Mouse (Mus musculus): Measurements from ENCODE around the gene Rbp7. TPM values are rescaled to one million over a fixed set of nuclear protein-coding genes. Genes with fewer than 3 reads are reported as not detected.

The Rbp7 gene
- polyA plus RNA-seq, 1 experiment, result not detected

DNA sequence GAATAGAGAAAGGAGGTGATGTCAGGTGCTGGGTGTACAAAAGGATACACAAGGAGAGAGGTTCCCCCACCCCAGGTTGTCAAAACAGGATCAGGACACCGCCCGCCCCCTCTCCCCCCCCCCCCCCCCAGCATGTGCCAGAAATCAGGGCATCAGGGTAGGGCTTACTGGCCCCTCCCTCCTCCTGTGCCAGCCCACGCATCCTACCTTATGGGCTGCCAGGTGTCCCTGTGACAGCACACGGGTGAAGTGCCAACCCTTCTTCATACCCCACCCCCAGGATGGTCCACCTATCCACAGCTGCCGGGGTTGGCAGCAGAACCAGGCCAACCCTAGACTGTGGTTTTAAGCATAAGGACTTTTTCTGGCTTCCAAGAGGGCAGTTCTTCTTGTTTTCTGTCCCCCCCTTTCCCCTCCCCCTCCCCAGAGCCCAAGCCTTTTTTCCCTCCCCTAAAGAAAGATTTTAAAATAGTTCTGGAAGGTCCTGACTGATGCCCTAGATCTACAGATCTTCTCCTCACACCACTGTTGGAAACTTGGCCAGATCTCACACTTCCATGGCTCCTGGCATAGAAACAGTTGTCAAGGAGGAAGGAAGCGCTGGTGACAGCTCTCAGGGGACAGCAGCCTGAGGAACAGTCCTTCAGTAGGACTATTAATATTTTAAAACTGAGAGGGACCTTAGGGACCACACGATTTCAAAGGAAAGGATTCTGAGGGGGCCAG, 7.0 kb upstream of the Rbp7 start:
- no peak for TF ChIP-seq GATA1 (IDR thresholded peaks at IDR 0.05; ENCODE audit: low read length)

DNA sequence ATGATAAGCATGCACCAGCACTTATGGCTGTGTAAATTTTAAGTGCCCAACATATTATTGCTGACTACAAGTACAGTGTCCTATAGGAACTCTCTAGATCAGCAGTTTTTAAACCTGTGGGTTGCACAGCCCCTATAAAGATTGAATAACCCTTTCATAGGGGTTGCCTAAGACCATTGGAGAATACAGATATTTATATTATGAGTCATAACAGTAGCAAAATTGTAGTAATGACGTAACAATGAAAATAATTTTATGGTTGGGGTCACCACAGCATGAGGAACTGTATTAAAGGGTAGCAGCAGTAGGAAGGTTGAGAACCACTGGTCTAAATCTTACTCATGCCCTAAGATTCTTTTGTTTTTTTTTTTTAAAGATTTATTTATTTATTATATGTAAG, 4.6 kb upstream of the Rbp7 start:
- no peak for TF ChIP-seq GATA1 (IDR thresholded peaks at IDR 0.05; ENCODE audit: low read length)

DNA sequence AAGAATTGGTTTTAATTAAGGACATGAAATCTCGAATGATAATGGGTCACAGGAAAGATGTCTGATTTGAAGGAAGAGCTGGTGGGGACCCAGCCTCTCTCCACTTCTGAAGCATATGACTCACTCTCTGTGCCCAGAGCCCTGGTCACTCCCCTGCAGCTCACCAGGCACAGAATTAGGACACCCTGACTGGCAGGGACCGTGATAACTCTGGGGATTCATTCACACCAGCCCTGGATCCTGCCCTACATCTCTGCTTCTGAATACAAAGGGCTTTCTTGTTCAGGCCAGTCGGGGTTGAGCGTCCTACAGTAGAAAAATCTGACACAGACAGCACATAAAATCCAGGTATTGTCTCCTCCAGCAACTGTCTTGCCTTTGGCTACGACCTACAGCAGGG, 3.7 kb upstream of the Rbp7 start:
- TF ChIP-seq GATA1 (IDR thresholded peaks at IDR 0.05; ENCODE audit: low read length), result no peak

DNA sequence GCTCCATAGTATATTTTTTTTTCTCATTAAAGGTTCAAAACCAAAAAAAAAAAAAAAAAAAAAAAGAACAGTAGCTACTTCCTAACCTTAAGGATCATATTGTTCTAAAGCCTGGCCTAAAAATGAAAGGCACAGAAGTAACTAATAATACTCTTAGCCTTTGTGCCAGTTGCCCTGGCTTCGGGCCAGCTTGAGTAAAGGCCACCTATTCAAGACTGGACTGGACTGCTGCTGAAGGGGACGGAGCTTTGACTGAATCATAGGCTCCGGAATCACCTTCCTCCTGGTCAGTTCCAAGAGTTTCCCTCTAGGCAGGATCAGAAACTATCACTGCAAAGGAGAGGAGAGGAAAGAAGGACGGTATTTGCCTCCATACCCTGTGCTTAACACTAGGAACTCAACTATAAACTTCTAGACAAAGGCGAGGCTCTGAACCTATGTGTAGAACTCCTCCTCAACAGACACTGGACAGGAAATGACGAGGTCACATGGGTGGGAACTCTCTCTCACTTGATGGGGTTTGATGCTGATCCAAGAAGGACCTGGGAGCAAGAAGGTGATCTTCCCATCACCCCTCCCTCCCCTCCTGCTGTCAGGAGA, 3.2 kb upstream of the Rbp7 start:
- no peak for TF ChIP-seq GATA1 (IDR thresholded peaks at IDR 0.05; ENCODE audit: low read length)

DNA sequence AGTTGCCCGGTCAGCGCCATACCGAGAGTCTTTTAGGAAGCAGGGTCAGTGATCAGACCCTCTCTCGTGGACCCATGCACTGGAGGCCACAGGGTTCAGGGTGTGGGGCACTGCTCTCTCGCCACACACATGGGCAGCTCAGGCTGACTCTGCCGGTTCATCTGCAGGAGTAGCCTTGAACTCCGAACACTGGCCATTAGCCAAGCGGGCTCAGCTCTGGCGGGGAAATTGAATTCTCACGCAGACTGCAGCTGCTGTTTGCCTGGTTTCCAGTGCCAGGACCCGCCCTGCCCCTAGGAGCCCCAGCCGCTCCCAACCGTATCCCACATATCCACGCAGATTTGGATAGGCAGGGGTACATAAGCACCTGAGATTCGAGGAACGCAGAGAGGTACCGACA, 515 bp downstream of the Rbp7 start:
- no peak for TF ChIP-seq GATA1 (IDR thresholded peaks at IDR 0.05; ENCODE audit: low read length)

DNA sequence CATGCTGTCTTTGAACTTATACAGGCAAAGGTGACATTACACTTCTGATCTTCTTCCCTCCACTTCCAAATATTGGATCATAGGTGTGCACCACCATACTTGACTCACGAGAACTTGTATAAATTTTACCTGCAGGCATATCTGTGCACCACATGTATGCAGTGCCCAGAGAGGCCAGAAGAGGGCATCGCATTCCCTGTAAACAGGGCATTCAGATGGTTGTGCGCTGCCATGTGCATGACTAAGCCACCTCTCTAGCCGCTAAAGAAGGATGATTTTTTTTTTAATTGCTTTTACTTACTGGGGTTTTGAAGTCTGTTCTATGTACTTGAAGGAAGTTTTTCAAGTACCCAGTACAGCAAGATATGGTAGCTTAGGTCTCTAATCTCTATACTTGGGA, 1.1 kb downstream of the Rbp7 start:
- no peak for TF ChIP-seq GATA1 (IDR thresholded peaks at IDR 0.05; ENCODE audit: low read length)

DNA sequence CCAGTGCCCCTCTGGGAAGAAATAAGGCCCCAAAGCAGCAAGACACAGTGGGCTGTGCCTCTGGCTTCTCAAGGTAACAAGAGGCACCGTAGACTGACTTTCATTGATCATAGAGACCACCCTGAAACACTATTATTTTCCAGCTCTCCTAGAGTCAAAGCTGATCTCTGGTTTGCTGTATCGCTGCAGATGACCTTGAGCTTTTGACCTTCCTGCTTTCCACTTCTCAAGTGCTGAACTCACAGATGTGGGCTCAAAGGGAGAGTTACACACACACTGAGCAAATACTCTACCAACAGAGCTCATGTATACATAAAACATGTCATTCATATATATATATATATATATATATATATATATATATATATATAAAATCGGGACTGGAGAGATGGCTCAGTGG, 4.1 kb downstream of the Rbp7 start:
- TF ChIP-seq GATA1 (IDR thresholded peaks at IDR 0.05; ENCODE audit: low read length), result no peak

DNA sequence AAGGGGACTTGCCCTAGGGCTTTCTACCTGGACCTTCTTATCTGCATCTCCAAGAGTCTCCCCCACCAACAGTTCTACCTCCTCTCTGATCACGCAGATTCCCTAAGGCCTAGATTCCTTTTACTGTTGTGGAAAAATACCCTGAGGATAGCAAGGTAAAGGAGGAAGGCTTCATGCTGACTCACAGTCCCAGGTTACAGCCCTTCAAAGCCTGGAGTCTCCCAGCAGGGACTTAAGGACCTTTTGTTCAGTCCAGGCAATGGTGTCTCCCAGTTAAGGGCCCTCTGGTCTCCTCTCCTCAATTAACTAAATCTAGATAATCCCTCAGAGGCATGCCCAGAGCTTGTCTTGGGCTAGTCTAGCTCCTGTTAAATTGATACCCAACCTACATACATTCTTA, 8.5 kb downstream of the Rbp7 start:
- TF ChIP-seq GATA1 (IDR thresholded peaks at IDR 0.05; ENCODE audit: low read length), result no peak

DNA sequence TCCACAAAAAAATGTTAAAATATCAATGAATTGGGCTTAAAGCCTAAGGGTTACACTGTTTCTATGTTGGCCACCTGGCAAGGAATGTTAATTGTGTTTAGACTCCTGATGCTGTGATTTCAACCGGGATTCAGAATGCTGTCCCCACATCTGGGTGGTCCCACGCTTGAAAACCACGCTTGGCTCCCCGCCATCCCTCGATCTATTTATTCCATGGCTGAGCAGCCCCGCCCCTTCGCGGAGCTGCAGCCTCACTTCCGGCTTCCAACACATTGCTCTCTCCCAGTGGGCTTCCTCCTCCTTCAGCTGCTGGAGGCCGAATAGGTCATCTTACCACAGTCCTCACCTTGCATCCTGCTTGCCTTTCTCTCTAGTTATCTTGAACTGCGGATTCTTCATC, 8.9 kb downstream of the Rbp7 start:
- TF ChIP-seq GATA1 (IDR thresholded peaks at IDR 0.05; ENCODE audit: low read length), result no peak

DNA sequence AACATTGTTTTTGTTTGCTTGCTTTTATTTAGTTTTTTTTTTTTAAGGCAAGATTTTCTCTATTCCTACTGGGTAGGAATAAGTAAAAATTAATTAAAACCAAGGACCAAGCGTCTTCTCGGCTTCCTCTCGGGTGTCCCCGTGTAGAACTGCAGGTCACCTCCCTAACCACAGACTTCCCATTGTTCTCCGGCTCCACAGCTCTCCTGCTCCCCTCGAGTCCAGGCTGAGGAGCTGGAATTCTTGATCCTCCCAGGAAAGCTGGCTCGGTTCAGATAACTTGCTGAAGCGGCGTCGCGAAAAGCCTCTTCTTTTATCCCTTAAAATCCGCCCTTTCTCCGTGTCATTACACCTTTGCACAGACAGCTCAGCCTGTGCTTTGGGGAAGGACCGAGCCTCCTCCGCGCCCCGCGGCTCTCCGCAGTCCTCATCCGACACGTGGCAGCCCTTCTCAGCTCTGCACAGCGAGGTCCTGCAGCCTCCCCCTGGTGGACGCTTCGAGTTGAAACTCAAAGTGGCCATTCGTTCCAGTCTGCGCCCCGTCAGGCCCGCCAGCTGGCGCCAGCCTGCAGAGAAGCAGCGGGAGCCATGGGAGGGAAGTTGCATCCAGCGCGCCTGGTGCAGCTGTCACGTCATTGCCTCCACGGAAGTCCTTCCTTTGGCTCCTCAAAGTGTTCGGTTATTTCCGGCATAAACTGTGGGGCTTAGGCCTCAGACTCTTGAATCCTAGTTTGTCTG, 9.6 kb downstream of the Rbp7 start:
- no peak for TF ChIP-seq GATA1 (IDR thresholded peaks at IDR 0.05; ENCODE audit: low read length)

DNA sequence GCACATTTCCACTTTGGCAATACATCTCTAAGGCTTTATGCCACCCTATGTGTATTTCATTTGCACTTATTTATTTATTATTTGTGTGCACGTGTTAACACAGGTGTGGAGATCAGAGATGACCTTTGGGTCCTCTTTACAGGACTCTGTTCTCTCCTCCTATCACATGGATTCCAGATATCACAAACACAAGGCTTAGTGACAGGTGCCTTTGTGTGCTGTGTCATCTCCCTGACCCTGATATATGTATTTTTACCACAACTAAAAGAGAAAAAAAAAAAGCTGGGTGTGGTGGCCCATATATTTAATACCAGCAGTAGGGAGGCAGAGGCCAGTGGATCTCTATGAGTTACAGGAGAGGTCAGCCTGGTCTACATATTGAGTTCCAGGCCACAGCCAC, 10.3 kb downstream of the Rbp7 start:
- no peak for TF ChIP-seq GATA1 (IDR thresholded peaks at IDR 0.05; ENCODE audit: low read length)

DNA sequence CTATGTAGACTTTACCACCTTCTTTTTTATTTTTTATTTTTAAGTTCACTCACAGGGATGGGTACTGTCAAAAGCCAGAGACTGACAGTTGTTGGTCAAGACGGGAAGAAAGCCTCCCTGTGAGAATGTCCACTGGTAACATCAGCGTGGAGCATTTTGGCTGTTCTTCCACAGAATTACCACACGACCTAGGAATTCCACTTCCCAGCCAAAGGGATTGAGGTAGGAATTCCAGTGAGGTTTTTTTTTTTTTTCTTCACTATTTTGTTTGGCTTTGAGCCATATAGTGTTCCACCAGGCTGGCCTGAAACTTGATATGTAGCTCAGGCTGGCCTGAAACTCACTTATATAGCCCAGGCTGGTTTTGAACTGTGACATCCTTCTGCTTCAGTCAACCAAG, 12.3 kb downstream of the Rbp7 start:
- no peak for TF ChIP-seq GATA1 (IDR thresholded peaks at IDR 0.05; ENCODE audit: low read length)

DNA sequence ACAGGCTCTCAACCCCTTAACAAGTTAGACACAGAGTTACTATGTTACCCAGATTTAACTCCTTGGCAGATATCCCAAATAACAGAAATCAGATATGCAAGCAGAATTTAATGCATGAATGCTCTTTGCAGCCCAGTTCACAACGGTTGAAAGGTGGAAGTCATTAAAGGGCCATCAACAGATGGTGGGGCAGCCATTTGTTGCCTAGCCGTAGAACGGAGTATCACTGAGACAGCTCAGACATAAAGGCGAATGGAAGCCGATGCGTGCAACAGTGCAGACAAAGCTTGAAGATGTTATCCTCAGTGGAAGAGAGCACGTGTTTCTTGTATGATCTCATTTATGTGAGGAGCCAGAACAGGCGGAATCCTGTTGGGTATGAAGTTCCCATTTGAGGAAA, 14.2 kb downstream of the Rbp7 start:
- TF ChIP-seq GATA1 (IDR thresholded peaks at IDR 0.05; ENCODE audit: low read length), result peak; percentile 26

DNA sequence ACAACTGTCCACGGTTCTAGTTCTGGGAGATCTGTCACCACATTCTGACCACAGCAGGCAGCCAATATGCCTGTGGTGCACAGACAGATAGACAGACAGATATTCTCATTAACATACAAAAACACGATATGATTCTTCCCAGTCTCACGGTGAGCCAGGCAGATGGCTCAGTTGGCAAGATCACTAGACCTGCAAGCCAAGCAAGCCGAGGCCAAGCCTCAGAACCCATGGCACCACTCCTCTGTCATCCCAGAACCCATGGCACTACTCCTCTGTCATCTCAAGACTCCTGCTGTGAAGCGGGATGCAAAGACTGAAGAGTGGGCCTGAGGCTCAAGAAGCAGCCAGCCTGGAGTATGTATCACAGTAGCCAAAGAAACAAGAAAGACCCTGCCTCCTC, 25.2 kb downstream of the Rbp7 start:
- TF ChIP-seq GATA1 (IDR thresholded peaks at IDR 0.05; ENCODE audit: low read length), result no peak

DNA sequence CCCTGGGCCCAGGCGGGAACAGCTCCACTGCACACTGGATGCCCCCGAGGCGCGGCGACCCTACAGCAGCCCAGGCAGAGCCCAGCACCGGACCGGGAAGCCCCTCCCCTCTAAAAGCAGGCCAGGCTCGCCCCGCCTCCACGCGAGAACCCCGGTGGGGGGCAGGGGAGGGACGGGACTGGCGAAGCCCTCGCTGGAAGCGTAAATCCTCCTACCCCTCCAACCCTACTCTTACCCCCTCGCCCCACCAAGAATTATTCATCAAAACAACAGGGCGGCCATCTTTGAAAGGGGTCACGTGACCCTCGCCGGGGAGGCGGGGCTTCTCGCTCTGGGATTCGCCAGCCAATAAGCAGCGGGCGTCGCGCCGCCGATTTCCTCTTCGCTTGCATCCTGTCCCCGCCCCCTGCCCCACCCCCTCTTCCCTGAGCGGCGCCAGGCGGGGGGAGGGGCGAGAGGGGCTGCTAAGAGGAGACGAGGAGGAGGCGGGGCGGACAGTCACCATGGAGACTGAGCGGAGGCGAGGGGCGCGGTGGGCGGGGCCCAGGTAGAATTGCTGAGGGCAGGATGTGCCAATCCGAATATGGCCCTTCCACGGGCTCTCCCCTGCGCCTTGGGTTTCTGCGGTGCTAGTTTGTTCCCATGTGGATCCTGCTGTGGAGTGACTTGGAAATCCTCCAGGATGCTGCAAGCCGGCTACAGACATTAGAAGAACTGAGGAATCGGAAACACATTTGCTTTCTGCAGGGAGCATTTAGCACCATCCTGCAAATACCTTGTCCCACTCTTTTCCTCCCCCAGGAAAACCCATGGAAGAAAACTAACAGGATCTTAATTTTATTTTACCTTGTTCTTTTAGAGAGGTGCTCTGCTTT, 28.2 kb downstream of the Rbp7 start, which contains the start of gene Ube4b:
Gene Ube4b, minus strand, starts transcription at position 425 of the 875 bp plus-strand sequence.
- no peak for TF ChIP-seq GATA1 (IDR thresholded peaks at IDR 0.05; ENCODE audit: low read length)

Measured in G1E-ER4 (cell line).